Mouse (Mus musculus) cerebellum, postnatal 14 days (tissue): ENCODE measurements around the gene Card10.

Experiments
- DNase-seq, 2 experiments: peaks; one replicate each; pipeline ENCODE4 v3.0.0; 2021; ENCODE audit warnings: mixed read lengths in 2 of 2

Card10 gene

GRCm38 (mm10) chr15:78730315-78731049 lies 72.4 kb downstream of the Card10 start:
- no peak for DNase-seq

- DNase-seq, result no peak
These were observed 76.1 kb downstream of the Card10 start for GRCm38 (mm10) chr15:78726697-78727096.
